Mouse (Mus musculus) ES-Bruce4 (cell line): ENCODE measurements around the gene Spsb2.

ENCODE experiments used
- CTCF ChIP-seq: IDR thresholded peaks from one replicate; pipeline ENCODE4 v1.8.1; 2011; ENCODE audit warnings: low read depth, low read length
- POLR2A ChIP-seq: IDR thresholded peaks from one replicate; pipeline ENCODE4 v1.8.1; 2011; ENCODE audit warnings: low read length; ENCODE audit not compliant: insufficient read depth

- TF ChIP-seq CTCF, result no peak
- no peak for TF ChIP-seq POLR2A
Measured at GRCm38 (mm10) chr6:124828101-124828592, 19.7 kb downstream of the Spsb2 start.
